Mouse (Mus musculus) stomach, postnatal 0 days (tissue): Measurements from ENCODE around the gene Msi2. TPM values are rescaled to one million over a fixed set of nuclear protein-coding genes. Genes with fewer than 3 reads are reported as not detected.
A peak's percentile ranks its signal among the peaks of the same experiment; 100 is the strongest.

Experiments
- ATAC-seq: fragments of 200-750 bp; cut with Nextera tagmentation; 2 replicates; pipeline ENCODE4 v1.8.0; 2017; ENCODE audit not compliant: low FRiP score, low TSS enrichment
- DNase-seq: peaks from one replicate; pipeline ENCODE4 v3.0.0-alpha.2; 2016; ENCODE audit warnings: low spot score
- H3K27ac ChIP-seq: fragments of 300-500 bp; sonication (generic); replicated peaks from 2 replicates; pipeline ENCODE4 v1.5.1; 2014; ENCODE audit warnings: mild to moderate bottlenecking, control low read depth
- H3K27me3 ChIP-seq: fragments of 300-500 bp; sonication (generic); 2 replicates; pipeline ENCODE4 v1.6.1; 2014; ENCODE audit warnings: low read length; ENCODE audit not compliant: control insufficient read depth, insufficient read depth
- H3K36me3 ChIP-seq: fragments of 300-500 bp; sonication (generic); 2 replicates; pipeline ENCODE4 v1.6.1; 2014; ENCODE audit warnings: low read length, mixed read lengths; ENCODE audit not compliant: control insufficient read depth, insufficient read depth
- H3K4me1 ChIP-seq: fragments of 300-500 bp; sonication (generic); replicated peaks from 2 replicates; pipeline ENCODE4 v1.6.1; 2014; ENCODE audit warnings: antibody characterized with exemption; ENCODE audit not compliant: control insufficient read depth, insufficient read depth
- H3K4me2 ChIP-seq: fragments of 300-500 bp; sonication (generic); replicated peaks from 2 replicates; pipeline ENCODE4 v1.6.1; 2014; ENCODE audit warnings: low read depth, mild to moderate bottlenecking, control low read depth, moderate library complexity
- H3K4me3 ChIP-seq: fragments of 300-500 bp; sonication (generic); 2 replicates; pipeline ENCODE4 v1.5.1; 2014; ENCODE audit warnings: low read depth, low read length, control low read depth
- H3K9ac ChIP-seq: fragments of 300-500 bp; sonication (generic); 2 replicates; pipeline ENCODE4 v1.6.1; 2014; ENCODE audit warnings: mild to moderate bottlenecking, low read length, control low read depth, mixed read lengths
- H3K9me3 ChIP-seq: fragments of 300-500 bp; sonication (generic); 2 replicates; pipeline ENCODE4 v1.6.1; 2016; ENCODE audit warnings: low read length; ENCODE audit not compliant: control insufficient read depth
- CTCF ChIP-seq: IDR thresholded peaks from 2 replicates; pipeline ENCODE4 v1.5.1; 2016; ENCODE audit warnings: antibody characterized with exemption, low read depth, mild to moderate bottlenecking, moderate library complexity
- EP300 ChIP-seq: optimal IDR thresholded peaks from 2 replicates; pipeline ENCODE3; 2016; ENCODE audit warnings: antibody characterized with exemption
- WGBS: fragments of 180-500 bp; shearing (Covaris S2); extraction: QIAGEN DNeasy Blood & Tissue Kit; methylation state at CpG from one replicate; pipeline ENCODE4 v1.1.7; 2014; 5-methylcytosine and 5-hydroxymethylcytosine counted together
- polyA plus RNA-seq: library from polyadenylated mRNA; unstranded; fragments of >200 nt; fragmentation: Nextera tagmentation; extraction: Ambion mirVana; gene quantifications from 2 replicates; pipeline ENCODE4 v1.2.1, GENCODE M21; 2015

The Msi2 gene
- polyA plus RNA-seq, 1 experiment from 2014 or later, result 6.7 TPM

DNA sequence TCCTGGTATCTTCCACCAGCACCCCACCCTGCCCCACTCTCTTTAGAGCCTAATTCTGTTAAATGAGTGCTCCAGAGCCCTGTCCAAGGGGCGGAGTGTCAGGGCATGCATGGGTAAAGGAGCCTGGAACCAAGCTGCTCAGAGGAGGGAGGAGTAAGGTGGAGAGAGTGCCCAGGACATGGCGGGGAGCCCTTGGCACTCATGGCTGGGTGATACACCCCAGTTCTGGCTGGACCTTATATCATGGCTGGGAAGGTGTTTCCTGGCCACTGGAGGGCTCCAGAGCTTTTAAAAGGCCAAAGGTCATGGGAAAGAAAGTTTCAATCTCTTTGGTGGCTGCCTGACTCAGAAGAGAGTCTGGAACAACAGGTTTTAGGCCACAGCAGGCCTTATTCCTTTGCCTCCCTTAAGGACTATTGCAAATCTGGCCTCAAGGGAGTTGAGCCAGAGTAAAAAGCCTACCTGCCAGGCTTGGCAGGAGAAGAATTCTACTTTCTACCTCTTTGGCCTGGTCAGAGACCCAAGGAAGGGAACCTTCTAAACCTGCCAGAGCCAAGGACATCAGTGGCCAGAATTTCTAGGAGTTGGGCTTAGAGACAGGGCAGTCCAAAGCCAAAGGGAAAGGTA lies 352.3 kb downstream of the Msi2 start:
- no peak overlapping the region for H3K4me2 ChIP-seq
- TF ChIP-seq EP300 (no peak), CTCF (peak; percentile 47)
- ATAC-seq (peak; percentile 69), DNase-seq (peak; percentile 40)
- H3K4me1 ChIP-seq, result no peaks in the 10 kb centered on the region
- 0 out of 2 replicates have a peak, but pooled peaks cover 2% of the 10 kb centered on the region for H3K36me3 ChIP-seq
- WGBS, result 66% methylated on average over 2 of the region's 2 CpGs
- H3K27ac ChIP-seq, result 0 out of 2 replicates have a peak overlapping the region, but pooled peaks have one; percentile 13
- H3K9ac ChIP-seq, result no peak overlapping the region
- no peaks in the 10 kb centered on the region for H3K27me3 ChIP-seq
- no peaks in the 10 kb centered on the region for H3K9me3 ChIP-seq
- H3K4me3 ChIP-seq, result no peak overlapping the region

DNA sequence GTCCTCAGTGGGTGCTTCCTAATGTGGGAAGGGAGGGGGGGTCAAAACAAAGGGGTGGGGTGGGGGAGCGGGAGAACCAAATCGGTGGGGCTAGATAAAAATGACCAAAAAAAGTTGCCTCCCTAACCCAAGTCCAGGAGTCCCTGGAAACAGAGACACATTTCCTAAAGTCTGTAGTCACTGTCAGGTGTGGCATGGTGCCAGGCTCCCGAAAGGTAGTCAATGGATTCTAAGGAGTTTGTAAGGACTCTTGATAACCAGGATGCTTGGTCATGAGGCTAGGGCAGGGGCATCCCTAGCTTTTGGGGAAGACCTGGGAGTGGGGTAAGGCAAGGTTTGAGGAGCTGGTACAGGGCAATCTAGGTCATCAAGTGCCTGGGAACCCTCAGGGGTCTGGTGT lies 354.1 kb downstream of the Msi2 start:
- Histone ChIP-seq H3K27ac (no peak overlapping the region), H3K9me3 (no peaks in the 10 kb centered on the region), H3K36me3 (0 out of 2 replicates have a peak, but pooled peaks cover 2% of the 10 kb centered on the region), H3K4me1 (no peaks in the 10 kb centered on the region), H3K9ac (no peak overlapping the region), H3K4me2 (no peak overlapping the region), H3K4me3 (no peak overlapping the region), H3K27me3 (no peaks in the 10 kb centered on the region)
- no peak for ATAC-seq
- 95% methylated on average over 3 of the region's 3 CpGs for WGBS
- no peak for DNase-seq
- TF ChIP-seq EP300, result no peak

DNA sequence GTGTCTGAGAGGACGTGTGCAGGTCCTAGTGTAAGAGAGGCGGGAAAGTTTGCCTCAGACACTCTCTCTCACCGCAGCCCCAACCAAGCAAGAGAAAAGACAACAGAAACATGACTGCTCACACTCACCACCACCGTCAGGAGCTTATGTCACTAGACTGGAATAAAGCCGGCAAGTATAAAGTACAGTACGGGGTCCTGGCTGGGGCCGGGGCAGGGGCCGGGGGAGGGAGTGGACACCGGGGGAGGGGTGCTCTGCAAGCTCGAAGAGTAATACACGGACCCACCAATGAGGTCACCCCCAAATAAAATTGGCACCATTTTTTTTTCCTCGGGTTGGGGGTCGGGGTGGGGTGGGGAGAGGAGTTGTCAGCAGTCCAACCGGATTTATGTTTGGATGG lies 354.8 kb downstream of the Msi2 start:
- ATAC-seq, result no peak
- 68% methylated on average over 14 of the region's 14 CpGs for WGBS
- no peak for DNase-seq
- H3K4me2 ChIP-seq, result no peak overlapping the region
- no peaks in the 10 kb centered on the region for H3K9me3 ChIP-seq
- TF ChIP-seq EP300 (no peak), CTCF (no peak)
- no peak overlapping the region for H3K4me3 ChIP-seq
- H3K9ac ChIP-seq, result no peak overlapping the region
- no peaks in the 10 kb centered on the region for H3K4me1 ChIP-seq
- no peaks in the 10 kb centered on the region for H3K27me3 ChIP-seq
- no peak overlapping the region for H3K27ac ChIP-seq
- 0 out of 2 replicates have a peak, but pooled peaks cover 2% of the 10 kb centered on the region for H3K36me3 ChIP-seq

DNA sequence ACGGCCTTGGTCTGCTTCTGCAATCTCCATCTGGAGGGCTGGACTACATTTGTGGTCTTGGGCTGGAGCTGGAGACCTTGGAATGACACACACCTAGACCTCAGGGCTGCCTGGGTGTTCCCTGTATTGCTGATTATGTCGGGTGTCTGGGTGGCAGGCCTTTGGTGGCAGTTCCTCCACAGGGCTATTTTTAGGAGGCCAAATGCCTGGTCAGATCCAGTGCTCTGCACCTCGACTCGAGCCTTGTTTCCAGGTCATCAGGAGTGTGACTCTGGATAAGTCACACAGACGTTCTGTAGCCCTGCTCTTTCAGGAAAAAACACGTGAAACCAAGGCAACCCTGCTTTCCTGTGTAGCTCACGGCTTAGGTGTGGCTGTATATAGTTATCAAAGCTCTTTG lies 358.6 kb downstream of the Msi2 start:
- ATAC-seq, result no peak
- Histone ChIP-seq H3K4me2 (no peak overlapping the region), H3K9me3 (no peaks in the 10 kb centered on the region), H3K4me1 (no peaks in the 10 kb centered on the region), H3K4me3 (no peak overlapping the region), H3K27ac (no peak overlapping the region), H3K36me3 (no peaks in the 10 kb centered on the region), H3K9ac (no peak overlapping the region), H3K27me3 (no peaks in the 10 kb centered on the region)
- TF ChIP-seq EP300, result no peak
- no peak for TF ChIP-seq CTCF
- DNase-seq, result no peak
- 63% methylated on average over 7 of the region's 7 CpGs for WGBS

DNA sequence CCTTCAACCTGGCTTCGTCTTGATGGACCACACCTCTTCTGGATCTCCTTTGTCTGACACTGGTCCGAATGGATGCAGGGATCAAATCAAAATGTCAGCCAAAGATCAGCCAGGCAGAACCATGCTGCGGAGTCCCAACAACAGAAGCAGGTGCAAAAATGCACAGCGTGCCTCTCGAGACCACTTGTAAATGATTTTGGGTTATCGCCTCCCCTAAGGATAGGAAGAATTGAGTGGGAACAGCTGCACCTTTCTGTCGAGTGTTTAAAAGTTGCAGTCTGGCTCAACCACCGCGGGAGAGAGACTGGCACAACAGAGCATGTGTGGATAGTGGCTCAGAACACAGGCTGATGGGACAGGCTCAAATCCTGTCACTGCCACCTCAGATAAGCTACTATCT lies 361.0 kb downstream of the Msi2 start:
- ATAC-seq (no peak), DNase-seq (no peak)
- TF ChIP-seq CTCF, result no peak
- no peak for TF ChIP-seq EP300
- no peaks in the 10 kb centered on the region for H3K4me1 ChIP-seq
- no peak overlapping the region for H3K27ac ChIP-seq
- H3K36me3 ChIP-seq, result no peaks in the 10 kb centered on the region; the same call in 1 of the 2 replicates
- H3K27me3 ChIP-seq, result no peaks in the 10 kb centered on the region
- no peak overlapping the region for H3K4me2 ChIP-seq
- H3K9me3 ChIP-seq, result no peaks in the 10 kb centered on the region
- no peak overlapping the region for H3K9ac ChIP-seq
- WGBS, result 52% methylated on average over 9 of the region's 9 CpGs
- H3K4me3 ChIP-seq, result no peak overlapping the region

DNA sequence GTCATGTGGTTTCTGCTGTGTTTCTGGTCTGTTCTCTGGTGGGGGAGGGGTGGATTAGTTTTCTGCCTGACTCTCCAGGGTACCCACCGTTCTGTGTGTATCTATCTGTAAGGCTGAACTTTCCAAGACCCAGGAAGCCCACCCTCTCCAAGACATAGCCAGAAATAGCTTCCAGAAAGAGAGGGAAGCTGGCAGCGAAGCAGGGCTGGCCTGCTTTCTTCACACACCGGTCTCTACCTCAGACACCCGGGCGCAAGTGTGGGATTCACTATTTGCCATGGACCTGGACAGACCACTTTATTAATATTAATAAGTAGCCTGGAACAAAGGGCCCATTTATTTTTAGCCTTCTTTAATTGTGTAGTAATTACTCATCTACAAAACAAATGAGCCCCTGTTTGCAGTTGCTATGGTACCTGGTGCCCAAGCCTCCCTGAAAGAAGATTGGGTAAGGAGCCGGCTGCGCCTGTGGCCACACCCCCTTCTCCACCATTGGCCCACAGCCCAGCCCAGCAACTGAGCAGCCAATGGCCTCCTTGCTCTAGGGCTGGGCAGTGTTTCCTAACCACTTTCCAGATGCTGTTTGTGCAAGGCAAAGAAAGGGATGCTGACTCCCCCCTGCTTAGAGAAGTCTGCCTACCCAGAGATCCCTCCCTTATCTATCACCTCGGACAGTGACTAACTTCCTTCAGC lies 361.6 kb downstream of the Msi2 start:
- Histone ChIP-seq H3K9me3 (no peaks in the 10 kb centered on the region), H3K9ac (no peak overlapping the region), H3K4me2 (no peak overlapping the region), H3K27me3 (no peaks in the 10 kb centered on the region), H3K27ac (no peak overlapping the region), H3K4me1 (no peaks in the 10 kb centered on the region), H3K36me3 (no peaks in the 10 kb centered on the region; the same call in 1 of the 2 replicates), H3K4me3 (no peak overlapping the region)
- TF ChIP-seq CTCF (no peak), EP300 (no peak)
- 50% methylated on average over 8 of the region's 8 CpGs for WGBS
- DNase-seq (peak; percentile 87), ATAC-seq (peak; percentile 90)
